Mouse (Mus musculus) CH12.LX (cell line): ENCODE results near the gene Dyrk2. TPM values are rescaled to one million over a fixed set of nuclear protein-coding genes. Genes with fewer than 3 reads are reported as not detected.

Experiments used
- DNase-seq: peaks from one replicate; pipeline ENCODE4 v3.0.0-alpha.2; 2013; ENCODE audit errors: extremely low read depth
- H3K27ac ChIP-seq: 2 replicates; pipeline ENCODE4 v1.5.1; 2012; ENCODE audit warnings: low read depth, mild to moderate bottlenecking, control low read depth, moderate library complexity; ENCODE audit not compliant: insufficient read depth
- H3K27me3 ChIP-seq: replicated peaks from 2 replicates; pipeline ENCODE3; 2012; ENCODE audit warnings: inconsistent platforms
- H3K36me3 ChIP-seq, 2 experiments: replicated peaks in 1 of 2; 2 replicates each; pipeline versions ENCODE3 to v1.6.1; 2012; ENCODE audit warnings: inconsistent platforms in 1 of 2, low read length in 1 of 2, mild to moderate bottlenecking in 1 of 2, mixed read lengths in 1 of 2, moderate library complexity in 1 of 2; ENCODE audit not compliant: control insufficient read depth in 1 of 2, insufficient read depth in 1 of 2
- H3K4me1 ChIP-seq, 2 experiments: 2 replicates each; pipeline ENCODE4 v1.6.1; 2012; ENCODE audit warnings: inconsistent platforms in 1 of 2, moderate library complexity in 1 of 2; ENCODE audit not compliant: insufficient read depth in 2 of 2, control insufficient read depth in 1 of 2
- H3K4me2 ChIP-seq: 2 replicates; pipeline ENCODE4 v1.6.1; 2012; ENCODE audit warnings: low read depth, mild to moderate bottlenecking, control low read depth; ENCODE audit not compliant: poor library complexity, insufficient read depth, severe bottlenecking
- H3K4me3 ChIP-seq, 3 experiments: fragments of 150-350 bp in 1 of 3; sonication (generic) in 1 of 3; replicated peaks in 1 of 3; 2 replicates each; pipeline versions ENCODE3 to v1.5.1; 2011 to 2012; ENCODE audit warnings: low read depth in 2 of 3, low read length in 2 of 3, mild to moderate bottlenecking in 2 of 3, moderate library complexity in 2 of 3, control low read depth in 1 of 3, improper control_type of control experiment in 1 of 3, inconsistent platforms in 1 of 3, mixed read lengths in 1 of 3; ENCODE audit not compliant: poor library complexity in 1 of 3
- H3K79me2 ChIP-seq: replicated peaks from 2 replicates; pipeline ENCODE4 v1.6.1; 2012; ENCODE audit warnings: mild to moderate bottlenecking, moderate library complexity; ENCODE audit not compliant: control insufficient read depth, poor library complexity, insufficient read depth, severe bottlenecking; ENCODE audit errors: extremely low read depth
- H3K9ac ChIP-seq: 2 replicates; pipeline ENCODE4 v1.6.1; 2012; ENCODE audit warnings: low read depth, mild to moderate bottlenecking, control low read depth, moderate library complexity; ENCODE audit not compliant: insufficient read depth
- H3K9me3 ChIP-seq: replicated peaks from 2 replicates; pipeline ENCODE3; 2012; ENCODE audit warnings: low read length, inconsistent platforms, mixed read lengths
- BHLHE40 ChIP-seq: IDR thresholded peaks from 2 replicates; pipeline ENCODE4 v1.6.1; 2011; ENCODE audit warnings: mild to moderate bottlenecking, low read depth, low read length, improper control_type of control experiment
- CHD1 ChIP-seq: IDR thresholded peaks from 2 replicates; pipeline ENCODE4 v1.6.1; 2012; ENCODE audit warnings: low read depth, low read length, improper control_type of control experiment, inconsistent platforms
- ETS1 ChIP-seq: conservative IDR thresholded peaks from 2 replicates; pipeline ENCODE4 v1.6.1; 2012; ENCODE audit warnings: low read depth, mild to moderate bottlenecking, inconsistent platforms, low read length, improper control_type of control experiment, moderate library complexity
- JUND ChIP-seq: conservative IDR thresholded peaks from 2 replicates; pipeline ENCODE4 v1.6.1; 2011; ENCODE audit warnings: low read depth, low read length, improper control_type of control experiment
- KAT2A ChIP-seq: IDR thresholded peaks from 2 replicates; pipeline ENCODE4 v1.6.1; 2012; ENCODE audit warnings: low read length, improper control_type of control experiment, inconsistent platforms; ENCODE audit not compliant: insufficient replicate concordance
- MAX ChIP-seq: IDR thresholded peaks from 2 replicates; pipeline ENCODE4 v1.6.1; 2011; ENCODE audit warnings: low read length, improper control_type of control experiment
- MAZ ChIP-seq: IDR thresholded peaks from 2 replicates; pipeline ENCODE4 v1.6.1; 2012; ENCODE audit warnings: low read depth, mild to moderate bottlenecking, inconsistent platforms, low read length, improper control_type of control experiment, moderate library complexity
- MEF2A ChIP-seq: IDR thresholded peaks from 2 replicates; pipeline ENCODE4 v1.6.1; 2014; ENCODE audit warnings: low read depth, mild to moderate bottlenecking, inconsistent platforms, low read length, improper control_type of control experiment, borderline replicate concordance
- MXI1 ChIP-seq: IDR thresholded peaks from 2 replicates; pipeline ENCODE4 v1.6.1; 2011; ENCODE audit warnings: mild to moderate bottlenecking, low read depth, low read length, improper control_type of control experiment
- MYC ChIP-seq: IDR thresholded peaks from 2 replicates; pipeline ENCODE4 v1.6.1; 2011; ENCODE audit warnings: low read depth, mild to moderate bottlenecking, improper control_type of control experiment, low read length
- NRF1 ChIP-seq: IDR thresholded peaks from 2 replicates; pipeline ENCODE4 v1.6.1; 2014; ENCODE audit warnings: low read depth, mild to moderate bottlenecking, inconsistent platforms, low read length, improper control_type of control experiment, moderate library complexity
- POLR2A ChIP-seq: IDR thresholded peaks from 2 replicates; pipeline ENCODE4 v1.6.1; 2011; ENCODE audit warnings: low read depth, mild to moderate bottlenecking, improper control_type of control experiment, low read length
- RAD21 ChIP-seq: IDR thresholded peaks from 2 replicates; pipeline ENCODE4 v1.6.1; 2011; ENCODE audit warnings: low read depth, mild to moderate bottlenecking, low read length, improper control_type of control experiment, moderate library complexity
- SMC3 ChIP-seq: IDR thresholded peaks from 2 replicates; pipeline ENCODE4 v1.6.1; 2011; ENCODE audit warnings: low read depth, low read length, improper control_type of control experiment
- TBP ChIP-seq: conservative IDR thresholded peaks from 2 replicates; pipeline ENCODE4 v1.6.1; 2011; ENCODE audit warnings: low read depth, low read length, improper control_type of control experiment
- UBTF ChIP-seq: IDR thresholded peaks from 2 replicates; pipeline ENCODE4 v1.6.1; 2012; ENCODE audit warnings: low read depth, mild to moderate bottlenecking, inconsistent platforms, low read length, improper control_type of control experiment, moderate library complexity
- USF1 ChIP-seq: IDR thresholded peaks from 2 replicates; pipeline ENCODE4 v1.6.1; 2014; ENCODE audit warnings: low read depth, mild to moderate bottlenecking, inconsistent platforms, low read length, improper control_type of control experiment
- USF2 ChIP-seq: conservative IDR thresholded peaks from 2 replicates; pipeline ENCODE4 v1.6.1; 2011; ENCODE audit warnings: low read depth, low read length, improper control_type of control experiment
- ZC3H11A ChIP-seq: IDR thresholded peaks from 2 replicates; pipeline ENCODE4 v1.6.1; 2012; ENCODE audit warnings: low read depth, mild to moderate bottlenecking, inconsistent platforms, low read length, improper control_type of control experiment
- ZMIZ1 ChIP-seq: IDR thresholded peaks from 2 replicates; pipeline ENCODE4 v1.6.1; 2012; ENCODE audit warnings: low read depth, mild to moderate bottlenecking, inconsistent platforms, low read length, improper control_type of control experiment
- dilution Hi-C: fragments of 300-500 bp; cut with MboI; formaldehyde crosslinking; loops from 2 replicates; pipeline ENCODE4 v1.14.3; 2020; ENCODE audit warnings: low sequenced_read_pairs; ENCODE audit not compliant: extremely low pct_unique_long_range_greater_than_20kb, extremely low pct_ligation_motif_present
- in situ Hi-C: fragments of 300-500 bp; cut with MboI; formaldehyde crosslinking; loops from 3 replicates; pipeline ENCODE4 v1.14.3; 2019; ENCODE audit warnings: low sequenced_read_pairs, low pct_ligation_motif_present, low pct_unique_long_range_greater_than_20kb, mixed read lengths
- polyA plus RNA-seq: library from polyadenylated mRNA; unstranded; fragments of >175 nt; gene quantifications from 2 replicates; pipeline ENCODE4 v1.2.1, GENCODE M21; 2012; ENCODE audit warnings: low read depth; ENCODE audit not compliant: insufficient read length
- total RNA-seq, 2 experiments: library from RNA; depleted of rRNA; stranded (reverse); fragments of 300-350 nt in 1 of 2; fragments of >200 nt in 1 of 2; gene quantifications; 2 replicates each; pipeline ENCODE4 v1.2.3; 2012 to 2014

The Dyrk2 gene
- total and polyA plus RNA-seq, 3 experiments: 11.4 to 18.3 (median 15.2) TPM

DNA sequence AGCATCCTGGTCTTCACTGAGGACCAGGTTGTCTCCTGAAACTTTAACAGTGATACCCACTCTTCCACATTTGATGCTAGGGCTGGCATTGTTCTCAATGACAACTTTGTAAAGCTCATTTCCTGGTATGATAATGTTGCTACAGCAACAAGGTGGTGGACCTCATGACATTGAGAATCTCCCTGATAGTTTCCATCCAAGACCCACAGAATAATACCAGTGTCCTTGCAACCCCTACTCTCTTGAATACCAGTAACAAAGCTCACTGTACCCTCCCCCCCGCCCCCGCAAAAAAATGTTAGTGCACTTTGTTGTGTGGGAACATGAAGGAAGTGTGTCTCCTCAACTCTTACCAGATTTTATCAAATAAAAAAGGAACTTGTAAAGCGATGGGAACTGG is 23.6 kb upstream of the Dyrk2 start:
- Histone ChIP-seq H3K9ac (no peak overlapping the region), H3K4me1 (peaks cover 6 to 14% of the 10 kb centered on the region in 2 experiments; a peak in 3 of 4 replicates), H3K79me2 (no peaks in the 10 kb centered on the region), H3K4me3 (no peak overlapping the region), H3K27me3 (no peaks in the 10 kb centered on the region), H3K27ac (no peak overlapping the region), H3K4me2 (no peak overlapping the region), H3K36me3 (no peaks in the 10 kb centered on the region), H3K9me3 (no peaks in the 10 kb centered on the region)
- no peak for TF ChIP-seq NRF1
- no peak for TF ChIP-seq MYC
- TF ChIP-seq RAD21: no peak
- no peak for TF ChIP-seq MEF2A
- TF ChIP-seq ETS1: no peak
- no peak for TF ChIP-seq KAT2A
- TF ChIP-seq USF1: no peak
- dilution Hi-C loops (no loop called here), in situ Hi-C loops (no loop called here)
- DNase-seq: no peak

DNA sequence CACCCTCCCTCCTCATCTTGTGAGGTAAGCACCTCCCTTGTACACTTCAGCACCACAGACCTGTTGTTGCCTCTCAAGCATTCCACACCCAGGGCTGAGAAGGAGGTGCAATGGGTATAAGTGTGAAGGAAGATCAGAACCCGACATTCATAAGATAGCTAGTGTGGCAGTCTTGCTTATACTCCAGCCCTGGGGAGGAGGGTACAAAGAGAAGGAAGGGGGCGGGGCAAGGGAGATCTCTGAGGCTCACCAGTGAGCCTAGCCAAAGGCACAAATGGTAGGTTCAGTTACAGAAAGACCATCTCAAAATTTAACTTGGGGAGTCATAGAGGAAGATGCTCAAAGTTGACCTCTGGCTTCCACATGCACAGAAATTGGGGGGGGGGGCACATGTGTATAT is 14.1 kb upstream of the Dyrk2 start:
- Histone ChIP-seq H3K4me1 (peaks cover 5 to 25% of the 10 kb centered on the region in 2 experiments), H3K4me2 (no peak overlapping the region), H3K9me3 (no peaks in the 10 kb centered on the region), H3K36me3 (no peaks in the 10 kb centered on the region), H3K9ac (no peak overlapping the region), H3K4me3 (no peak overlapping the region), H3K27ac (no peak overlapping the region)
- dilution Hi-C loops: no loop called here
- in situ Hi-C loops: no loop called here
- no peak for DNase-seq
- TF ChIP-seq CHD1 (no peak), JUND (no peak), BHLHE40 (no peak), SMC3 (no peak), USF2 (no peak), POLR2A (no peak), MYC (no peak), MXI1 (no peak), TBP (no peak), ZMIZ1 (no peak)
- TF ChIP-seq, all 38 proteins: peak for 0
- Histone ChIP-seq H3K27me3 (no peaks in the 10 kb centered on the region), H3K79me2 (no peaks in the 10 kb centered on the region)

DNA sequence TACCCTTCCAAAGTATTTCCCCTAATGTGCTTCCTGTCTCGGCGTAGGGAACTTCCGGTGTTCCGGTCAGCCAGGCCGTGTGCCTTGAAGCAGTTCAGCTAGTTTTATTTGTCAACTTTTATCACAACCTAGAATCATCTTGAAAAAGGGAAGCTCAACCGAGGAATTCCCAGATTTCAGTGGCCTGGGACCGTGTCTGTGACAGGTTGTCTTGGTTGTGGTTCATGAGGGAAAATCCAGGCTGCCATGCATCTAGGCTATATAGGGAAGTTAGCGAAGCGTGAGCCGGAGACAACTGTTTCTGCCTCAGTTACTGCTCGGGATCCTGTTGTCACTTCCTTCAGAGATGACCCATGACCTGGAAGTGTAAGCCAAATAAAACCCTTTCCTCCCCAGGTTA is 13.3 kb upstream of the Dyrk2 start:
- no peak overlapping the region for H3K9ac ChIP-seq
- H3K9me3 ChIP-seq: no peaks in the 10 kb centered on the region
- no peaks in the 10 kb centered on the region for H3K27me3 ChIP-seq
- in situ Hi-C loops: no loop called here
- peaks cover 5 to 25% of the 10 kb centered on the region in 2 experiments for H3K4me1 ChIP-seq
- dilution Hi-C loops: no loop called here
- TF ChIP-seq BHLHE40: no peak
- no peak for TF ChIP-seq USF1
- no peak for TF ChIP-seq MAX
- TF ChIP-seq JUND: no peak
- no peak for TF ChIP-seq MAZ
- no peak for TF ChIP-seq ZC3H11A
- TF ChIP-seq UBTF: no peak
- no peak for TF ChIP-seq ZMIZ1
- TF ChIP-seq POLR2A: no peak
- no peak for TF ChIP-seq CHD1
- no peaks in the 10 kb centered on the region for H3K36me3 ChIP-seq
- no peaks in the 10 kb centered on the region for H3K79me2 ChIP-seq
- H3K4me3 ChIP-seq: no peak overlapping the region
- H3K4me2 ChIP-seq: no peak overlapping the region
- no peak overlapping the region for H3K27ac ChIP-seq
- DNase-seq: peak; percentile 9
